Mouse (Mus musculus) intestine, postnatal 0 days (tissue): ENCODE data around the gene 4930550C14Rik. TPM values are rescaled to one million over a fixed set of nuclear protein-coding genes. Genes with fewer than 3 reads are reported as not detected.

Source experiments
- ATAC-seq: fragments of 200-750 bp; cut with Nextera tagmentation; 2 replicates; pipeline ENCODE4 v1.8.0; 2017; ENCODE audit warnings: mild to moderate bottlenecking, moderate TSS enrichment, moderate library complexity
- H3K27ac ChIP-seq: fragments of 300-500 bp; sonication (generic); 2 replicates; pipeline ENCODE4 v1.5.1; 2014; ENCODE audit warnings: mild to moderate bottlenecking, low read depth, low read length, moderate library complexity
- H3K27me3 ChIP-seq: fragments of 300-500 bp; sonication (generic); replicated peaks from 2 replicates; pipeline ENCODE4 v1.6.1; 2014; ENCODE audit warnings: low read length, mixed read lengths; ENCODE audit not compliant: control insufficient read depth, insufficient read depth
- H3K36me3 ChIP-seq: fragments of 300-500 bp; sonication (generic); 2 replicates; pipeline ENCODE4 v1.6.1; 2014; ENCODE audit warnings: mild to moderate bottlenecking, moderate library complexity; ENCODE audit not compliant: control insufficient read depth, insufficient read depth
- H3K4me1 ChIP-seq: fragments of 300-500 bp; sonication (generic); replicated peaks from 2 replicates; pipeline ENCODE4 v1.6.1; 2014; ENCODE audit warnings: antibody characterized with exemption, low read length, mixed read lengths; ENCODE audit not compliant: control insufficient read depth, insufficient read depth
- H3K4me2 ChIP-seq: fragments of 300-500 bp; sonication (generic); replicated peaks from 2 replicates; pipeline ENCODE4 v1.6.1; 2014; ENCODE audit warnings: low read depth, mild to moderate bottlenecking, moderate library complexity
- H3K4me3 ChIP-seq: fragments of 300-500 bp; sonication (generic); 2 replicates; pipeline ENCODE4 v1.5.1; 2014; ENCODE audit warnings: low read depth, low read length
- H3K9ac ChIP-seq: fragments of 300-500 bp; sonication (generic); 2 replicates; pipeline ENCODE4 v1.6.1; 2014; ENCODE audit warnings: mild to moderate bottlenecking, low read depth, low read length
- H3K9me3 ChIP-seq: fragments of 300-500 bp; sonication (generic); 2 replicates; pipeline ENCODE4 v1.6.1; 2016; ENCODE audit warnings: mixed run types; ENCODE audit not compliant: control insufficient read depth
- CTCF ChIP-seq: sonication (generic); IDR thresholded peaks from 2 replicates; pipeline ENCODE4 v1.5.1; 2016; ENCODE audit warnings: low read depth, mild to moderate bottlenecking, control low read depth, antibody characterized with exemption, moderate library complexity
- WGBS: fragments of 180-500 bp; shearing (Covaris S2); extraction: QIAGEN DNeasy Blood & Tissue Kit; methylation state at CpG from one replicate; pipeline ENCODE4 v1.1.7; 2014; 5-methylcytosine and 5-hydroxymethylcytosine counted together
- microRNA-seq: library from miRNA; unstranded; fragments of <30 nt; microRNA quantifications from one replicate; pipeline ENCODE4, GENCODE M21; 2016
- polyA plus RNA-seq: library from polyadenylated mRNA; unstranded; fragments of >200 nt; fragmentation: Nextera tagmentation; extraction: Ambion mirVana; gene quantifications from 2 replicates; pipeline ENCODE4 v1.2.1, GENCODE M21; 2015

The 4930550C14Rik gene
- polyA plus RNA-seq, 1 experiment from 2014 or later, result 0.26 TPM

- 95% methylated on average over 1 of the region's 1 CpGs for WGBS
- Histone ChIP-seq H3K9ac (no peak overlapping the region), H3K36me3 (peaks cover 46% of the 10 kb centered on the region), H3K4me1 (no peaks in the 10 kb centered on the region), H3K4me2 (no peak overlapping the region), H3K9me3 (no peaks in the 10 kb centered on the region), H3K4me3 (no peak overlapping the region), H3K27ac (no peak overlapping the region), H3K27me3 (no peaks in the 10 kb centered on the region)
- no peak for TF ChIP-seq CTCF
- ATAC-seq, result no peak
Measured at GRCm38 (mm10) chr9:53450609-53451008, 48.5 kb downstream of the 4930550C14Rik start.

GRCm38 (mm10) chr9:53452038-53452437, 49.9 kb downstream of the 4930550C14Rik start:
- Histone ChIP-seq H3K4me1 (no peaks in the 10 kb centered on the region), H3K4me3 (no peak overlapping the region), H3K36me3 (peaks cover 49% of the 10 kb centered on the region), H3K4me2 (no peak overlapping the region), H3K9me3 (no peaks in the 10 kb centered on the region), H3K27ac (no peak overlapping the region), H3K27me3 (no peaks in the 10 kb centered on the region), H3K9ac (no peak overlapping the region)
- 98% methylated on average over 2 of the region's 2 CpGs for WGBS
- TF ChIP-seq CTCF, result no peak
- no peak for ATAC-seq

- no peak for ATAC-seq
- no peak for TF ChIP-seq CTCF
- H3K27ac ChIP-seq, result no peak overlapping the region
- H3K9me3 ChIP-seq, result no peaks in the 10 kb centered on the region
- no peaks in the 10 kb centered on the region for H3K4me1 ChIP-seq
- H3K4me3 ChIP-seq, result no peak overlapping the region
- 78% methylated on average over 9 of the region's 9 CpGs for WGBS
- H3K36me3 ChIP-seq, result no peaks in the 10 kb centered on the region; the same call in 1 of the 2 replicates
- H3K27me3 ChIP-seq, result no peaks in the 10 kb centered on the region
- no peak overlapping the region for H3K4me2 ChIP-seq
- H3K9ac ChIP-seq, result no peak overlapping the region
Measured at GRCm38 (mm10) chr9:53472806-53473518, 70.8 kb downstream of the 4930550C14Rik start.

Small RNAs within 50 kb of the gene (microRNA-seq; reads per million reads assigned to microRNA genes)
- not detected for gene Mir130c

Other genes with a start within 250 kb of the 4930550C14Rik start
- 12.5 and 12.7 TPM in 2 replicates for gene Ddx10, start 154.3 kb upstream of the 4930550C14Rik start, polyA plus RNA-seq
- 2.4 and 3.1 TPM in 2 replicates for gene Exph5, start 100.7 kb upstream of the 4930550C14Rik start, polyA plus RNA-seq
- gene Kdelc2, start 18.3 kb upstream of the 4930550C14Rik start, polyA plus RNA-seq, result 10.5 and 11.7 TPM in 2 replicates
- gene Atm, start 134.4 kb downstream of the 4930550C14Rik start, polyA plus RNA-seq, result 4.2 and 5.0 TPM in 2 replicates
- 4.2 and 4.8 TPM in 2 replicates for gene Npat, start 134.7 kb downstream of the 4930550C14Rik start, polyA plus RNA-seq
- 204 and 207 TPM in 2 replicates for gene Acat1, start 208.1 kb downstream of the 4930550C14Rik start, polyA plus RNA-seq